Mouse (Mus musculus): Measurements from ENCODE around the gene Olfr1220.

DNA sequence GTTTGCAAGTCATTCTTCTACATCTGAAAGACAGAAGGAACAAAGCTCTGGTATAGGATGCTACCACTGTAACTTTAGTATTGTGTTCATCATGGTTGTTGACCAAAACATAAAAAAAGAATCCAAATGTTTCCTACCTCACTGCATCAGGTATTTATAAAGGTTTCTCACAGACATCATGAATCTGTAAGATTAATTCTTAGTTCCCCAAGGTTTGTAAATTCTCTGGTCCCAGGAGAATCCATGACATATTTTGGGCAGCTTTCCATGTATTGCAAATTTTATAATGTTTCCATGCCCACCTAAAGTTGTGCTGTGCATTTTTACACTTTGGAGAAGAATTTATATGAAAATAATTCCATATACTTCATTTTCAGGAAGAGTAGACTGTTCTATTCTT lies 45.5 kb downstream of the Olfr1220 start, which contains the start of gene Olfr1218:
- TF ChIP-seq CTCF (conservative IDR thresholded peaks at IDR 0.05 in 1 of 2, IDR thresholded peaks at IDR 0.05 in 1 of 2; ENCODE audit: low read depth in 2 of 2, low read length in 2 of 2), result no peak
- TF ChIP-seq POLR2AphosphoS2 (IDR thresholded peaks at IDR 0.05; ENCODE audit: low read depth, low read length), result no peak
- no peak for TF ChIP-seq POLR2A (IDR thresholded peaks at IDR 0.05; ENCODE audit: low read depth, low read length)
- TF ChIP-seq ETS1 (conservative IDR thresholded peaks at IDR 0.05; ENCODE audit: low read depth, low read length), result no peak
- TF ChIP-seq EP300 (IDR thresholded peaks at IDR 0.05; ENCODE audit: low read length), result no peak
- TF ChIP-seq MAX (IDR thresholded peaks at IDR 0.05; ENCODE audit: low read length), result no peak
- TF ChIP-seq CHD1 (IDR thresholded peaks at IDR 0.05; ENCODE audit: low read depth, low read length), result no peak
- TF ChIP-seq GABPA (IDR thresholded peaks at IDR 0.05; ENCODE audit: insufficient replicate concordance, low read depth, low read length), result no peak
- TF ChIP-seq RAD21 (IDR thresholded peaks at IDR 0.05; ENCODE audit: low read depth, low read length), result no peak
